Mouse (Mus musculus) midbrain, postnatal 0 days (tissue): ENCODE results near the gene Gm49336. TPM values are rescaled to one million over a fixed set of nuclear protein-coding genes. Genes with fewer than 3 reads are reported as not detected.
A peak's percentile ranks its signal among the peaks of the same experiment; 100 is the strongest.

Experiments used
- ATAC-seq: fragments of 200-750 bp; cut with Nextera tagmentation; 2 replicates; pipeline ENCODE4 v1.8.0; 2017; ENCODE audit warnings: moderate number of reproducible peaks, mild to moderate bottlenecking, moderate TSS enrichment, moderate library complexity; ENCODE audit not compliant: low FRiP score
- DNase-seq: peaks from one replicate; pipeline ENCODE4 v3.0.0-alpha.2; 2015; ENCODE audit warnings: low spot score
- H3K27ac ChIP-seq: fragments of 300-500 bp; sonication (generic); 2 replicates; pipeline ENCODE4 v1.5.1; 2014; ENCODE audit warnings: low read depth, mild to moderate bottlenecking, low read length, mixed read lengths
- H3K27me3 ChIP-seq: fragments of 300-500 bp; sonication (generic); 2 replicates; pipeline ENCODE4 v1.6.1; 2014; ENCODE audit warnings: low read length, control low read depth, mixed read lengths; ENCODE audit not compliant: insufficient read depth
- H3K36me3 ChIP-seq: fragments of 300-500 bp; sonication (generic); 2 replicates; pipeline ENCODE4 v1.6.1; 2014; ENCODE audit warnings: low read length, control low read depth, mixed read lengths; ENCODE audit not compliant: insufficient read depth
- H3K4me1 ChIP-seq: fragments of 300-500 bp; sonication (generic); 2 replicates; pipeline ENCODE4 v1.6.1; 2014; ENCODE audit warnings: mild to moderate bottlenecking, control low read depth, antibody characterized with exemption, low read length, mixed read lengths; ENCODE audit not compliant: insufficient read depth
- H3K4me2 ChIP-seq: fragments of 300-500 bp; sonication (generic); 2 replicates; pipeline ENCODE4 v1.6.1; 2014; ENCODE audit warnings: low read depth, mild to moderate bottlenecking, low read length, mixed read lengths; ENCODE audit not compliant: poor library complexity, severe bottlenecking
- H3K4me3 ChIP-seq: fragments of 300-500 bp; sonication (generic); 2 replicates; pipeline ENCODE4 v1.5.1; 2014; ENCODE audit warnings: low read depth, mild to moderate bottlenecking, low read length, moderate library complexity
- H3K9ac ChIP-seq: fragments of 300-500 bp; sonication (generic); replicated peaks from 2 replicates; pipeline ENCODE4 v1.6.1; 2014; ENCODE audit warnings: mild to moderate bottlenecking, low read length, moderate library complexity, mixed read lengths; ENCODE audit not compliant: poor library complexity, severe bottlenecking
- H3K9me3 ChIP-seq: fragments of 300-500 bp; sonication (generic); 2 replicates; pipeline ENCODE4 v1.6.1; 2016; ENCODE audit warnings: low read length, control low read depth
- CTCF ChIP-seq: IDR thresholded peaks from 2 replicates; pipeline ENCODE4 v1.5.1; 2016; ENCODE audit warnings: antibody characterized with exemption, mild to moderate bottlenecking
- WGBS: fragments of 180-500 bp; shearing (Covaris S2); extraction: QIAGEN DNeasy Blood & Tissue Kit; methylation state at CpG from one replicate; pipeline ENCODE4 v1.1.7; 2014; 5-methylcytosine and 5-hydroxymethylcytosine counted together
- polyA plus RNA-seq: library from polyadenylated mRNA; unstranded; fragments of >200 nt; fragmentation: Nextera tagmentation; extraction: Ambion mirVana; gene quantifications from 2 replicates; pipeline ENCODE4 v1.2.1, GENCODE M21; 2015
- total RNA-seq: library from RNA; depleted of rRNA; stranded (reverse); fragments of >200 nt; gene quantifications from 2 replicates; pipeline ENCODE4 v1.2.3, GENCODE M21; 2014

Gene Gm49336
- total and polyA plus RNA-seq, 2 experiments from 2014 or later: 36.9 to 115 TPM

- Histone ChIP-seq H3K27ac (no peak overlapping the region), H3K4me3 (no peak overlapping the region), H3K4me2 (no peak overlapping the region), H3K9ac (no peak overlapping the region), H3K36me3 (peaks cover 16% of the 10 kb centered on the region), H3K9me3 (no peaks in the 10 kb centered on the region), H3K4me1 (no peaks in the 10 kb centered on the region), H3K27me3 (no peaks in the 10 kb centered on the region)
- ATAC-seq (no peak), DNase-seq (no peak)
- WGBS: 86% methylated on average over 7 of the region's 7 CpGs
- TF ChIP-seq CTCF: no peak
Observed at GRCm38 (mm10) chr14:60286194-60286863, 35.0 kb upstream of the Gm49336 start.

GRCm38 (mm10) chr14:60275301-60276276 lies 24.3 kb upstream of the Gm49336 start:
- Histone ChIP-seq H3K4me1 (no peaks in the 10 kb centered on the region), H3K27me3 (no peaks in the 10 kb centered on the region), H3K36me3 (0 out of 2 replicates have a peak, but pooled peaks cover 3% of the 10 kb centered on the region), H3K4me3 (no peak overlapping the region), H3K9me3 (no peaks in the 10 kb centered on the region), H3K4me2 (no peak overlapping the region), H3K27ac (no peak overlapping the region), H3K9ac (no peak overlapping the region)
- DNase-seq (no peak), ATAC-seq (no peak)
- 93% methylated on average over 7 of the region's 7 CpGs for WGBS
- no peak for TF ChIP-seq CTCF

DNA sequence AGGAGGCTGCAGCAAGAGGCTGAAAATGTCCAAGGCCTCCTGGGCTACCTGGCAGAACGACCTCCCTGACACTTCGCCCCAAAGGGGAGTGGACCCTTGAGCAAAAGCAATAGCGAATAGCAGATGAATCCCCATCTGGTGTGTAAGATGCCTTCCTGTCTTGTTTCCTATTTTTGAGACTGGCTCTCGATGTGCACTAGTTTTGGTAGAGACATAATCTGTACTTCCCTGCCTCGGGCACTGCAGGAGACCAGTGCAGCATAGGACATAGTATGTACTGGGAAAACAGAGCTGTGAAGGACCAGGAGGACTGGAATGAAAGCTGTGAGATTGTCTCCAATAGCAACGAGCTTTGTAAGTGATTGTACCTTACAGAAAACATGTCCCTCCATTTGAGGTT lies 22.0 kb upstream of the Gm49336 start:
- H3K4me1 ChIP-seq: no peaks in the 10 kb centered on the region
- 85% methylated on average over 6 of the region's 6 CpGs for WGBS
- no peak overlapping the region for H3K27ac ChIP-seq
- no peaks in the 10 kb centered on the region for H3K36me3 ChIP-seq
- no peak for TF ChIP-seq CTCF
- ATAC-seq (no peak), DNase-seq (no peak)
- H3K9ac ChIP-seq: no peak overlapping the region
- H3K4me2 ChIP-seq: no peak overlapping the region
- no peaks in the 10 kb centered on the region for H3K27me3 ChIP-seq
- no peaks in the 10 kb centered on the region for H3K9me3 ChIP-seq
- H3K4me3 ChIP-seq: no peak overlapping the region

DNA sequence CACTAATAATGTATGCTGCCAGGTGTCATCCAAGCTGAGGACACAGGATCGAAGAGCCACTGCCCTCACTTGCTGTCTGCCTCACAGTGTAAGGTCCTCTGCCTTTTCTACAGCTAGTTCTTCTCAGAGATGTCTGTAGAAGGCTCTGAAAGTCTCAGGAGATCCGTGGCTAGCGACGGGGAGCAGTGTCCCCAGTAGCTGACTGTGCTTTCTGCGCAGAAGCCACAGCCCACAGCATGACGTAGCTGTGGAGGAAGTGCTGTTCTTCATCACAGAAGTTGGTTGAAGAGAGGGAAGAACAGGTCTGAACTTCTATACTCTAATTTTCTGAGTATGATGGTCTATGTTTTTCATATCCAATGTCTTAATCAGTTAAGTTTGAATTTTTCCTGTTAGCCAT lies 18.0 kb upstream of the Gm49336 start:
- 85% methylated on average over 6 of the region's 6 CpGs for WGBS
- no peak overlapping the region for H3K4me3 ChIP-seq
- DNase-seq (no peak), ATAC-seq (no peak)
- TF ChIP-seq CTCF: no peak
- no peaks in the 10 kb centered on the region for H3K27me3 ChIP-seq
- H3K9me3 ChIP-seq: no peaks in the 10 kb centered on the region
- no peak overlapping the region for H3K4me2 ChIP-seq
- H3K9ac ChIP-seq: no peak overlapping the region
- H3K4me1 ChIP-seq: no peaks in the 10 kb centered on the region
- H3K36me3 ChIP-seq: no peaks in the 10 kb centered on the region
- H3K27ac ChIP-seq: no peak overlapping the region

- H3K36me3 ChIP-seq: no peaks in the 10 kb centered on the region
- whole genome bisulfite sequencing: under 1% methylated on average over 51 of the region's 51 CpGs
- no peaks in the 10 kb centered on the region for H3K27me3 ChIP-seq
- peak within 1 kb of the TSS; percentile 62 for H3K4me3 ChIP-seq
- no peaks in the 10 kb centered on the region for H3K9me3 ChIP-seq
- peak within 1 kb of the TSS; percentile 69 for H3K4me2 ChIP-seq
- peak within 1 kb of the TSS; percentile 67 for H3K27ac ChIP-seq
- no peaks in the 10 kb centered on the region for H3K4me1 ChIP-seq
- DNase-seq: peak; percentile 99
- TF ChIP-seq CTCF: peak; percentile 99
- peak within 1 kb of the TSS; percentile 69 for H3K9ac ChIP-seq
- ATAC-seq: peak; percentile 100
Observed at GRCm38 (mm10) chr14:60264990-60265876, 13.9 kb upstream of the Gm49336 start, which contains the start of gene Mtmr6. TSS of gene Mtmr6 (plus strand) at chr14:60265228.
